Mouse (Mus musculus): ENCODE data around the gene Pgk1. TPM values are rescaled to one million over a fixed set of nuclear protein-coding genes. Genes with fewer than 3 reads are reported as not detected.

Pgk1 gene
- total and polyA plus RNA-seq, 3 experiments = 27.1 to 441 (median 274) TPM

DNA sequence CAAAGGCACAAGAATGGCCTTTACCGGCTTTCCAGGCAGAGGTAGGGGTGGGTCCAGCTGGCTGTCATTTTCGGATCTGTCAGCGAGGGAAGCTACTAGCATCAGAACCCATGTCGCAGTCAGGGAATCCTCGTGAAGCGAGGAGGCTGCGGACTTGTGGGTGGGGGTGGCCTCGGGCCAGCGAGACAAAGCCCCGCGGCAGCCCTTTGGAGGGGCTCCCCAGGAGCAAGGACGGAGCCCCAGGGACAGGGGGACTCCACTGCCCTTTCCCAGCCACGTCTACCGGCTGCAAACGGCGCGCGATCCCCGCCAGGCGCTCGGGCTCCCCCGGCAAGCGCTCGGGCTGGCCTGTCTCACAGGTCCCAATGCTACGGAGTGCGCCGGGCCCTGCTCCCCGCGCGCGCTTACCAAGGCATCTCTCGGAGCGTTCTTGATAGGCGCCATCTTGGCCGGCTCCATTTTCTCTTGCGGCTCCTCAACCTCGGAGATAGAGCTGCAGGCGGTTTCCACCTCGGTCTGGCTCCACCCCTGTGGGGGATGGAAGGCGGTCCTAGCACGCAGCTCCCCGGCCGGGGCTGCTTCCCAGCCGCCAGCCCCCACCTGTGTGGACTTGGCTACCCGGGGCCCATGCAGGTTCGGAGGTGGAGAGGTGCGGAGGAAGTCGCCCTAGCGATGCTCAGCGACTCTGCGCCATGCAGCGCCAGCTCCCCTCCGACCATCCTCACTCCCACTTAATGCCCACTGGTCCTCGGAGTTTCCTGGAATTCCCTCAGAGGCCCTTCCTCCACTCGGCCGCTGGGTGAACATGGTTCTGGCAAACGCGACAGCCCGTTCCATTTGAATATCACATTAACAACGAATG lies 32.5 kb downstream of the Pgk1 start:
- DNase-seq = peak; percentile 82

DNA sequence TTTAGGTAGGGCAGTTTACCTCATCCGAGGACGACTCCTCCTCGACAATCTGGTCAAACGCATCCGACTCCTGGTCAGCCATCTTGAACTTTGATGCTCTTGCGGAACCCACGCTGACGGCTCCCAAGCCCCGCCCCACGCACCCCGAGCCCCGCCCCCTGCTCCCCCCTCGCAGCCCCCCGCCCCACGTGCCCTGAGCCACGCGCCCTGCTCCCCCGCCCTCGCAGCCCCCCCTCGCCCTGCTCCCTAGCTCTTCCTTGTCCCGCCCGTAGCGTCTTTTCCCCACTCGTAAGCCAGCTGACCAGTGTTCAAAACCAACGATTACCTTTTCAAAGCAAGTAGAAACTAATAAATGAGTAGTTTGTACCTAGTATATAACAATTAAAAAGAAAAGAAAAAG lies 34.2 kb downstream of the Pgk1 start, which contains the start of gene Taf9b:
Taf9b (minus strand) TSS at position 101 of the 400 bp plus-strand sequence.
- DNase-seq = no peak

Other genes with a start within 250 kb of the Pgk1 start
- gene Magt1, start 175.2 kb upstream of the Pgk1 start, total RNA-seq (2021) = 10 to 100 TPM; 48.9 to 66.5 TPM
- gene Magt1, start 175.2 kb upstream of the Pgk1 start, polyA plus RNA-seq (2012; rRNA removed) = 1.6 and 2.5 TPM in 2 replicates
- gene Cox7b, start 171.4 kb upstream of the Pgk1 start, total RNA-seq (2021) = 100 to 1,000 TPM; 536 to 642 TPM
- gene Cox7b, start 171.4 kb upstream of the Pgk1 start, polyA plus RNA-seq (2012; rRNA removed) = 36.1 and 39.5 TPM in 2 replicates
- gene Atp7a, start 159.8 kb upstream of the Pgk1 start, total RNA-seq (2021) = 10 to 100 TPM; 34.1 to 42.6 TPM
- 1.4 and 2.1 TPM in 2 replicates for gene Atp7a, start 159.8 kb upstream of the Pgk1 start, polyA plus RNA-seq (2012; rRNA removed)
- 1 to 10 TPM; 2.6 to 2.8 TPM for gene Tlr13, start 43.9 kb upstream of the Pgk1 start, total RNA-seq (2021)
- 0.21 and 0.26 TPM in 2 replicates for gene Tlr13, start 43.9 kb upstream of the Pgk1 start, polyA plus RNA-seq (2012; rRNA removed)
- gene Taf9b, start 34.1 kb downstream of the Pgk1 start, total RNA-seq (2021) = 10 to 100 TPM; 18.0 to 28.0 TPM
- gene Taf9b, start 34.1 kb downstream of the Pgk1 start, polyA plus RNA-seq (2012; rRNA removed) = 2.2 and 2.6 TPM in 2 replicates
- gene Fnd3c2, start 68.3 kb downstream of the Pgk1 start, total RNA-seq (2021) = not detected
- not detected in 2 replicates for gene Fnd3c2, start 68.3 kb downstream of the Pgk1 start, polyA plus RNA-seq (2012; rRNA removed)

Measured in adrenal gland, adult 2 months (tissue).